Comparison of ENCODE assay signal across 20 mouse cellular contexts in genomic region chr17:3009939-3010338, GRCm38 (mm10).
A peak's percentile ranks its signal among the peaks of the same experiment; 100 is the strongest.
DNase-seq lines count a peak whose midpoint lies in the region; ATAC-seq and TF ChIP-seq lines count a peak whose summit lies in the region.
"Had no signal": no experiment of that assay in that cellular context is flagged by ENCODE, and none has a peak within 500 bp of the region (broad histone marks: within the 10 kb centered on the region; RNA-seq: fewer than 3 reads in every experiment).

No protein-coding gene starts in this region.

- H3K9me3 ChIP-seq in intestine, embryonic 14.5 days (ENCODE audit: control insufficient read depth, low read length): peaks cover 47% of the 10 kb centered on the region
- no peaks in the 10 kb centered on the region for H3K9me3 ChIP-seq in intestine, postnatal 0 days (ENCODE audit: control insufficient read depth)
- H3K9me3 ChIP-seq in embryonic facial prominence, embryonic 13.5 days: peaks cover 87% of the 10 kb centered on the region

- TF ChIP-seq CTCF in intestine, postnatal 0 days (IDR thresholded peaks at IDR 0.05; ENCODE audit: low read depth): no peak

- no peak overlapping the region for H3K4me3 ChIP-seq in intestine, embryonic 14.5 days (ENCODE audit: low read depth, low read length)
- no peak overlapping the region for H3K4me3 ChIP-seq in intestine, postnatal 0 days (ENCODE audit: low read depth, low read length)
- H3K4me3 ChIP-seq in embryonic facial prominence, embryonic 13.5 days: no peak overlapping the region
- H3K4me3 ChIP-seq: embryonic facial prominence, embryonic 15.5 days; forebrain, embryonic 13.5 days; hindbrain, embryonic 15.5 days; myocyte had no signal

- H3K27me3 ChIP-seq in intestine, embryonic 14.5 days (replicated peaks; ENCODE audit: control insufficient read depth, insufficient read depth, low read length): no peaks in the 10 kb centered on the region
- no peaks in the 10 kb centered on the region for H3K27me3 ChIP-seq in intestine, postnatal 0 days (replicated peaks; ENCODE audit: control insufficient read depth, insufficient read depth, low read length)
- no peaks in the 10 kb centered on the region for H3K27me3 ChIP-seq in embryonic facial prominence, embryonic 13.5 days
- H3K27me3 ChIP-seq: embryonic facial prominence, embryonic 15.5 days; forebrain, embryonic 13.5 days; hindbrain, embryonic 15.5 days had no signal

- H3K9ac ChIP-seq in intestine, embryonic 14.5 days (ENCODE audit: low read length): no peak overlapping the region
- no peak overlapping the region for H3K9ac ChIP-seq in intestine, postnatal 0 days (ENCODE audit: low read depth, low read length)
- no peak overlapping the region for H3K9ac ChIP-seq in embryonic facial prominence, embryonic 13.5 days
- H3K9ac ChIP-seq: embryonic facial prominence, embryonic 15.5 days; forebrain, embryonic 13.5 days; hindbrain, embryonic 15.5 days had no signal

- H3K36me3 ChIP-seq in intestine, embryonic 14.5 days (ENCODE audit: control insufficient read depth, insufficient read depth, low read length): no peaks in the 10 kb centered on the region
- no peaks in the 10 kb centered on the region for H3K36me3 ChIP-seq in intestine, postnatal 0 days (ENCODE audit: control insufficient read depth, insufficient read depth)
- no peaks in the 10 kb centered on the region for H3K36me3 ChIP-seq in embryonic facial prominence, embryonic 13.5 days
- H3K36me3 ChIP-seq: embryonic facial prominence, embryonic 15.5 days; hindbrain, embryonic 15.5 days had no signal

- WGBS in intestine, embryonic 14.5 days: 71% methylated on average over 2 of the region's 2 CpGs
- WGBS in intestine, postnatal 0 days: 61% methylated on average over 2 of the region's 2 CpGs
- 62% methylated on average over 2 of the region's 2 CpGs for WGBS in embryonic facial prominence, embryonic 13.5 days

- no peaks in the 10 kb centered on the region for H3K4me1 ChIP-seq in intestine, embryonic 14.5 days (replicated peaks; ENCODE audit: control insufficient read depth, insufficient read depth, low read length)
- H3K4me1 ChIP-seq in intestine, postnatal 0 days (replicated peaks; ENCODE audit: control insufficient read depth, insufficient read depth, low read length): no peaks in the 10 kb centered on the region
- no peaks in the 10 kb centered on the region for H3K4me1 ChIP-seq in embryonic facial prominence, embryonic 13.5 days
- H3K4me1 ChIP-seq: embryonic facial prominence, embryonic 15.5 days; forebrain, embryonic 13.5 days; hindbrain, embryonic 15.5 days had no signal

- no peak overlapping the region for H3K4me2 ChIP-seq in intestine, embryonic 14.5 days (ENCODE audit: low read length)
- no peak overlapping the region for H3K4me2 ChIP-seq in intestine, postnatal 0 days (replicated peaks; ENCODE audit: low read depth)
- H3K4me2 ChIP-seq in embryonic facial prominence, embryonic 13.5 days: no peak overlapping the region
- H3K4me2 ChIP-seq: embryonic facial prominence, embryonic 15.5 days; forebrain, embryonic 13.5 days; hindbrain, embryonic 15.5 days had no signal

- ATAC-seq in intestine, embryonic 14.5 days (replicated peaks; ENCODE audit: low FRiP score, low TSS enrichment, low read depth): no peak
- ATAC-seq in intestine, postnatal 0 days: no peak
- 0 out of 2 replicates have a peak, but pooled peaks have one; percentile 15 for ATAC-seq in embryonic facial prominence, embryonic 13.5 days (ENCODE audit: insufficient number of reproducible peaks, insufficient read depth, low FRiP score, low TSS enrichment, low read depth)
- 0 out of 2 replicates have a peak, but pooled peaks have one; percentile 3 for ATAC-seq in monocyte, adult 5-6 weeks (replicated peaks; ENCODE audit: insufficient number of reproducible peaks, low FRiP score, low TSS enrichment, poor library complexity, severe bottlenecking)
- ATAC-seq: forebrain, embryonic 13.5 days had no signal

- no peak overlapping the region for H3K27ac ChIP-seq in intestine, embryonic 14.5 days (ENCODE audit: low read depth)
- no peak overlapping the region for H3K27ac ChIP-seq in intestine, postnatal 0 days (ENCODE audit: low read depth, low read length)
- no peak overlapping the region for H3K27ac ChIP-seq in embryonic facial prominence, embryonic 13.5 days
- H3K27ac ChIP-seq: embryonic facial prominence, embryonic 15.5 days; forebrain, embryonic 13.5 days; hindbrain, embryonic 15.5 days; macrophage had no signal

- peak; percentile 50 for DNase-seq in intestine, embryonic 14.5 days (ENCODE audit: low spot score)
- DNase-seq in testis, postnatal 10 days (ENCODE audit: low spot score): peak; percentile 21
- no peak for DNase-seq in testis, postnatal 14 days (ENCODE audit: low spot score)
- no peak for DNase-seq in T-cell, adult 2 months (ENCODE audit: low spot score)
- no peak for DNase-seq in right cerebral cortex, postnatal 36 days (ENCODE audit: low spot score in 2 of 2)
- DNase-seq: cerebellum, postnatal 36 days; heart, adult 18-20 months; kidney, adult 18-20 months; left cerebral cortex, postnatal 4 days; lung, adult 2 months; right cerebral cortex, postnatal 4 days; thymus, postnatal 14 days had no signal

Comparison
In these comparisons a context has a peak if more than half of its experiments do, and no peak if none do; other contexts are left out.
1. DNase-seq: peak in intestine, embryonic 14.5 days (single experiment) and testis, postnatal 10 days (single experiment); none in testis, postnatal 14 days (single experiment), T-cell, adult 2 months (single experiment) and right cerebral cortex, postnatal 36 days (0 of 2).
2. ATAC-seq: peak in embryonic facial prominence, embryonic 13.5 days (single experiment) and monocyte, adult 5-6 weeks (single experiment); none in intestine, embryonic 14.5 days (single experiment) and intestine, postnatal 0 days (single experiment).